Comparison of ENCODE assay signal across 27 mouse cellular contexts in the genomic region with DNA sequence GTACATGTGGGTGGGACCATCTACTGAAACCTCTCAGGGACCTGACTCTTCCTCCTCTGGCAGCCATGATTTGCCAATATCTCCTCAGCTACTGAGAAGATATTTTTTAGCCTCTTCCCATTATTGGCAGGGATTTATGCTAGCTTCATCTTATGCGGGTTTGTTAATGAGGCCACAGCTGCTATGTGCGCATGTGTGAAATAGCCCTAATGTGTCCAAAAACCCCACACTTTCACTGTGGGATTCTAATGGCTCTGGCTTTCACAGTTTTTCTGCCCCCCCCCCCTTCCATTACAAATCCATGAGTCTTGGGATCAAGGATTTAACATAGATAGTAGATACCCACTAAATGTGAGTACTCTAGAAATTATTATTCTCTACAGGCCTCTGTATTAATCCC.
"Had no signal": no experiment of that assay in that cellular context is flagged by ENCODE, and none has a peak within 500 bp of the region (broad histone marks: within the 10 kb centered on the region; RNA-seq: fewer than 3 reads in every experiment).

No protein-coding gene starts in this region.

- H3K9me3 ChIP-seq: heart, embryonic 13.5 days; heart, embryonic 15.5 days; hindbrain, embryonic 13.5 days; hindbrain, embryonic 15.5 days; kidney, embryonic 15.5 days; limb, embryonic 15.5 days; liver, embryonic 12.5 days had no signal

- H3K9ac ChIP-seq: heart, embryonic 13.5 days; heart, embryonic 15.5 days; hindbrain, embryonic 13.5 days; hindbrain, embryonic 15.5 days; kidney, embryonic 15.5 days; limb, embryonic 13.5 days; limb, embryonic 15.5 days; liver, embryonic 12.5 days; liver, embryonic 14.5 days had no signal

- H3K27me3 ChIP-seq: heart, embryonic 13.5 days; heart, embryonic 15.5 days; hindbrain, embryonic 13.5 days; hindbrain, embryonic 15.5 days; kidney, embryonic 15.5 days; limb, embryonic 13.5 days; limb, embryonic 15.5 days; liver, embryonic 12.5 days had no signal

- DNase-seq: gastrocnemius, postnatal 14 days; gastrocnemius, postnatal 36 days; heart, adult 11 months; heart, adult 2 months; heart, postnatal 14 days; heart, postnatal 36 days; kidney, adult 11 months; kidney, adult 2 months; kidney, adult 9 months; kidney, postnatal 14 days; kidney, postnatal 36 days; layer of hippocampus, adult 9-11 months; layer of hippocampus, postnatal 36 days; left cerebral cortex, postnatal 4 days had no signal

- H3K4me3 ChIP-seq: heart, adult 2 months; heart, embryonic 13.5 days; heart, embryonic 15.5 days; hindbrain, embryonic 13.5 days; hindbrain, embryonic 15.5 days; kidney, embryonic 15.5 days; limb, embryonic 13.5 days; limb, embryonic 15.5 days; liver, embryonic 12.5 days had no signal

- H3K36me3 ChIP-seq: heart, embryonic 13.5 days; heart, embryonic 15.5 days; hindbrain, embryonic 13.5 days; hindbrain, embryonic 15.5 days; kidney, embryonic 15.5 days; limb, embryonic 13.5 days; limb, embryonic 15.5 days; liver, embryonic 12.5 days had no signal

- ATAC-seq: hindbrain, postnatal 0 days; intestine, embryonic 16.5 days; liver, embryonic 12.5 days had no signal

- H3K4me2 ChIP-seq: heart, embryonic 11.5 days; heart, embryonic 13.5 days; heart, embryonic 15.5 days; hindbrain, embryonic 13.5 days; hindbrain, embryonic 15.5 days; kidney, embryonic 15.5 days; limb, embryonic 13.5 days; limb, embryonic 15.5 days; liver, embryonic 12.5 days had no signal

- H3K27ac ChIP-seq: heart, adult 2 months; heart, embryonic 13.5 days; heart, embryonic 15.5 days; hindbrain, embryonic 13.5 days; hindbrain, embryonic 15.5 days; hindbrain, postnatal 0 days; kidney, embryonic 15.5 days; kidney, postnatal 0 days; limb, embryonic 13.5 days; limb, embryonic 15.5 days; liver, embryonic 12.5 days; liver, embryonic 14.5 days had no signal

- H3K4me1 ChIP-seq: heart, embryonic 13.5 days; heart, embryonic 15.5 days; hindbrain, embryonic 13.5 days; hindbrain, embryonic 15.5 days; kidney, embryonic 15.5 days; limb, embryonic 15.5 days; liver, embryonic 12.5 days had no signal
